Mouse (Mus musculus): ENCODE data around the gene Hoxd1.

Gene Hoxd1

GRCm38 (mm10) chr2:74748436-74748995, 14.3 kb upstream of the Hoxd1 start:
- CTCF ChIA-PET = no interaction called here

- CTCF ChIA-PET = no interaction called here
These were observed 13.3 kb upstream of the Hoxd1 start for GRCm38 (mm10) chr2:74749337-74750121.

- CTCF ChIA-PET = no interaction called here
These were observed 12.0 kb upstream of the Hoxd1 start for GRCm38 (mm10) chr2:74750731-74751250.

GRCm38 (mm10) chr2:74751861-74752260, 10.9 kb upstream of the Hoxd1 start:
- CTCF ChIA-PET = no interaction called here

- CTCF ChIA-PET = no interaction called here
These were observed 10.2 kb upstream of the Hoxd1 start for GRCm38 (mm10) chr2:74752431-74753174.

- CTCF ChIA-PET = interaction anchor here (0.6 kb wide), 1 partner anchor 312 kb away, joined by 4 read pairs; no protein-coding TSS in a partner anchor
These were observed 9.6 kb upstream of the Hoxd1 start for GRCm38 (mm10) chr2:74753175-74753523.

GRCm38 (mm10) chr2:74753711-74754110, 9.1 kb upstream of the Hoxd1 start:
- CTCF ChIA-PET = interaction anchor here (0.6 kb wide), 1 partner anchor 311 kb away, joined by 4 read pairs; no protein-coding TSS in a partner anchor

GRCm38 (mm10) chr2:74760146-74760545, 2.6 kb upstream of the Hoxd1 start:
- CTCF ChIA-PET = interaction anchor here (0.6 kb wide), 1 partner anchor 17 kb away, joined by 4 read pairs; no protein-coding TSS in a partner anchor

GRCm38 (mm10) chr2:74761941-74762340, 839 bp upstream of the Hoxd1 start:
- CTCF ChIA-PET = no interaction called here

GRCm38 (mm10) chr2:74763245-74763735, 510 bp downstream of the Hoxd1 start:
- CTCF ChIA-PET = no interaction called here

GRCm38 (mm10) chr2:74763976-74764375, 1.2 kb downstream of the Hoxd1 start:
- CTCF ChIA-PET = interaction anchor here (0.6 kb wide), 1 partner anchor 355 kb away, joined by 3 read pairs; no protein-coding TSS in a partner anchor

- CTCF ChIA-PET = no interaction called here
These were observed 11.6 kb downstream of the Hoxd1 start for GRCm38 (mm10) chr2:74774359-74774758.

GRCm38 (mm10) chr2:74777536-74778275, 14.9 kb downstream of the Hoxd1 start:
- CTCF ChIA-PET = no interaction called here

GRCm38 (mm10) chr2:74781386-74781785, 18.6 kb downstream of the Hoxd1 start:
- CTCF ChIA-PET = no interaction called here

GRCm38 (mm10) chr2:74795531-74795930, 32.8 kb downstream of the Hoxd1 start:
- CTCF ChIA-PET = no interaction called here

- CTCF ChIA-PET = no interaction called here
These were observed 45.7 kb downstream of the Hoxd1 start for GRCm38 (mm10) chr2:74808431-74808830.
